Mouse (Mus musculus) kidney, postnatal 0 days (tissue): ENCODE measurements around the gene Grtp1. TPM values are rescaled to one million over a fixed set of nuclear protein-coding genes. Genes with fewer than 3 reads are reported as not detected.

Source experiments
- ATAC-seq: fragments of 200-750 bp; cut with Nextera tagmentation; replicated peaks from 2 replicates; pipeline ENCODE4 v1.8.0; 2017; ENCODE audit warnings: low read depth, moderate number of reproducible peaks, moderate TSS enrichment, moderate library complexity; ENCODE audit not compliant: low FRiP score
- DNase-seq: peaks from one replicate; pipeline ENCODE4 v3.0.0-alpha.2; 2016; ENCODE audit warnings: low spot score
- H3K27ac ChIP-seq: fragments of 300-500 bp; sonication (generic); 2 replicates; pipeline ENCODE4 v1.5.1; 2014; ENCODE audit warnings: mild to moderate bottlenecking
- H3K27me3 ChIP-seq: fragments of 300-500 bp; sonication (generic); 2 replicates; pipeline ENCODE4 v1.6.1; 2014; ENCODE audit warnings: low read length, mixed read lengths; ENCODE audit not compliant: insufficient read depth
- H3K36me3 ChIP-seq: fragments of 300-500 bp; sonication (generic); 2 replicates; pipeline ENCODE4 v1.6.1; 2014; ENCODE audit warnings: low read length, mixed read lengths; ENCODE audit not compliant: insufficient read depth
- H3K4me1 ChIP-seq: fragments of 300-500 bp; sonication (generic); replicated peaks from 2 replicates; pipeline ENCODE4 v1.6.1; 2014; ENCODE audit warnings: antibody characterized with exemption, low read length, mixed read lengths; ENCODE audit not compliant: insufficient read depth
- H3K4me2 ChIP-seq: fragments of 300-500 bp; sonication (generic); 2 replicates; pipeline ENCODE4 v1.6.1; 2014; ENCODE audit warnings: mild to moderate bottlenecking, low read length, moderate library complexity, mixed read lengths
- H3K4me3 ChIP-seq: fragments of 300-500 bp; sonication (generic); replicated peaks from 2 replicates; pipeline ENCODE4 v1.5.1; 2014; ENCODE audit warnings: low read depth, low read length
- H3K9ac ChIP-seq: fragments of 300-500 bp; sonication (generic); 2 replicates; pipeline ENCODE4 v1.6.1; 2014; ENCODE audit warnings: low read depth, low read length
- H3K9me3 ChIP-seq: fragments of 300-500 bp; sonication (generic); replicated peaks from 2 replicates; pipeline ENCODE4 v1.6.1; 2016; ENCODE audit warnings: low read length, inconsistent platforms, mixed read lengths
- CTCF ChIP-seq: IDR thresholded peaks from 2 replicates; pipeline ENCODE4 v1.5.1; 2016; ENCODE audit warnings: antibody characterized with exemption, low read depth, mild to moderate bottlenecking, moderate library complexity
- WGBS: fragments of 180-500 bp; shearing (Covaris S2); extraction: QIAGEN DNeasy Blood & Tissue Kit; methylation state at CpG from one replicate; pipeline ENCODE4 v1.1.7; 2014; 5-methylcytosine and 5-hydroxymethylcytosine counted together
- polyA plus RNA-seq: library from polyadenylated mRNA; unstranded; fragments of >200 nt; fragmentation: Nextera tagmentation; extraction: Ambion mirVana; gene quantifications from 2 replicates; pipeline ENCODE4 v1.2.1, GENCODE M21; 2015

Grtp1 gene
- polyA plus RNA-seq, 1 experiment from 2014 or later = 26.8 TPM

GRCm38 (mm10) chr8:13188052-13188555 is 12.3 kb downstream of the Grtp1 start:
- H3K4me2 ChIP-seq = no peak overlapping the region
- no peak for TF ChIP-seq CTCF
- no peak overlapping the region for H3K9ac ChIP-seq
- no peaks in the 10 kb centered on the region for H3K27me3 ChIP-seq
- no peak overlapping the region for H3K27ac ChIP-seq
- H3K36me3 ChIP-seq = no peaks in the 10 kb centered on the region
- no peaks in the 10 kb centered on the region for H3K4me1 ChIP-seq
- WGBS = 91% methylated on average over 13 of the region's 13 CpGs
- DNase-seq = no peak
- H3K9me3 ChIP-seq = no peaks in the 10 kb centered on the region
- no peak for ATAC-seq
- H3K4me3 ChIP-seq = no peak overlapping the region

- no peaks in the 10 kb centered on the region for H3K9me3 ChIP-seq
- H3K4me2 ChIP-seq = no peak overlapping the region
- H3K4me1 ChIP-seq = no peaks in the 10 kb centered on the region
- no peak for TF ChIP-seq CTCF
- WGBS = 72% methylated on average over 7 of the region's 7 CpGs
- no peak overlapping the region for H3K27ac ChIP-seq
- no peaks in the 10 kb centered on the region for H3K27me3 ChIP-seq
- ATAC-seq = no peak
- no peak overlapping the region for H3K4me3 ChIP-seq
- H3K9ac ChIP-seq = no peak overlapping the region
- no peak for DNase-seq
- H3K36me3 ChIP-seq = no peaks in the 10 kb centered on the region
These were observed 12.8 kb downstream of the Grtp1 start for GRCm38 (mm10) chr8:13187638-13188037.

- Histone ChIP-seq H3K9me3 (no peaks in the 10 kb centered on the region), H3K4me2 (no peak overlapping the region), H3K27me3 (no peaks in the 10 kb centered on the region), H3K9ac (no peak overlapping the region), H3K4me3 (no peak overlapping the region), H3K4me1 (no peaks in the 10 kb centered on the region), H3K27ac (no peak overlapping the region), H3K36me3 (no peaks in the 10 kb centered on the region)
- no peak for TF ChIP-seq CTCF
- no peak for ATAC-seq
- DNase-seq = no peak
- WGBS = 81% methylated on average over 9 of the region's 9 CpGs
These were observed 13.2 kb downstream of the Grtp1 start for GRCm38 (mm10) chr8:13187229-13187628.

GRCm38 (mm10) chr8:13186819-13187218 is 13.6 kb downstream of the Grtp1 start:
- H3K9me3 ChIP-seq = no peaks in the 10 kb centered on the region
- WGBS = 81% methylated on average over 8 of the region's 8 CpGs
- DNase-seq (no peak), ATAC-seq (no peak)
- no peaks in the 10 kb centered on the region for H3K4me1 ChIP-seq
- no peaks in the 10 kb centered on the region for H3K27me3 ChIP-seq
- H3K36me3 ChIP-seq = no peaks in the 10 kb centered on the region
- TF ChIP-seq CTCF = no peak
- H3K27ac ChIP-seq = no peak overlapping the region
- H3K4me3 ChIP-seq = no peak overlapping the region
- H3K4me2 ChIP-seq = no peak overlapping the region
- H3K9ac ChIP-seq = no peak overlapping the region

GRCm38 (mm10) chr8:13181691-13181976 is 18.8 kb downstream of the Grtp1 start:
- H3K4me1 ChIP-seq = no peaks in the 10 kb centered on the region
- H3K4me2 ChIP-seq = no peak overlapping the region
- no peak for TF ChIP-seq CTCF
- H3K9me3 ChIP-seq = no peaks in the 10 kb centered on the region
- H3K4me3 ChIP-seq = no peak overlapping the region
- ATAC-seq (no peak), DNase-seq (no peak)
- no peaks in the 10 kb centered on the region for H3K27me3 ChIP-seq
- 52% methylated on average over 2 of the region's 2 CpGs for WGBS
- H3K36me3 ChIP-seq = no peaks in the 10 kb centered on the region
- H3K9ac ChIP-seq = no peak overlapping the region
- no peak overlapping the region for H3K27ac ChIP-seq

- H3K27ac ChIP-seq = no peak overlapping the region
- no peaks in the 10 kb centered on the region for H3K9me3 ChIP-seq
- peaks cover 5% of the 10 kb centered on the region; the same call in 1 of the 2 replicates for H3K36me3 ChIP-seq
- H3K4me2 ChIP-seq = no peak overlapping the region
- DNase-seq (no peak), ATAC-seq (no peak)
- 81% methylated on average over 18 of the region's 18 CpGs for WGBS
- H3K27me3 ChIP-seq = no peaks in the 10 kb centered on the region
- no peak for TF ChIP-seq CTCF
- no peaks in the 10 kb centered on the region for H3K4me1 ChIP-seq
- no peak overlapping the region for H3K4me3 ChIP-seq
- H3K9ac ChIP-seq = no peak overlapping the region
These were observed 19.3 kb downstream of the Grtp1 start for GRCm38 (mm10) chr8:13180911-13181690.

- no peaks in the 10 kb centered on the region for H3K4me1 ChIP-seq
- no peak for TF ChIP-seq CTCF
- no peak overlapping the region for H3K4me3 ChIP-seq
- ATAC-seq (no peak), DNase-seq (no peak)
- H3K27me3 ChIP-seq = no peaks in the 10 kb centered on the region
- no peak overlapping the region for H3K27ac ChIP-seq
- H3K9me3 ChIP-seq = no peaks in the 10 kb centered on the region
- no peak overlapping the region for H3K9ac ChIP-seq
- 60% methylated on average over 9 of the region's 9 CpGs for WGBS
- peaks cover 12% of the 10 kb centered on the region for H3K36me3 ChIP-seq
- no peak overlapping the region for H3K4me2 ChIP-seq
These were observed 20.0 kb downstream of the Grtp1 start for GRCm38 (mm10) chr8:13180408-13180807.
